Mouse (Mus musculus): Measurements from ENCODE around the gene Ninj2.

- no peak for TF ChIP-seq GATA1 (IDR thresholded peaks at IDR 0.05; ENCODE audit: borderline replicate concordance, low read length)
- no peak for TF ChIP-seq FLI1 (IDR thresholded peaks at IDR 0.05; ENCODE audit: low read length)
Observed at GRCm38 (mm10) chr6:120243250-120243649, 150.1 kb downstream of the Ninj2 start.

Measured in megakaryocyte, embryonic 14.5 days (primary cell).